Mouse (Mus musculus): ENCODE data around the gene Tekt1.

GRCm38 (mm10) chr11:72407081-72407480 is 44.8 kb upstream of the Tekt1 start:
- TF ChIP-seq POLR2A (IDR thresholded peaks at IDR 0.05; ENCODE audit: insufficient read depth, low read depth, low read length) (no peak), CTCF (IDR thresholded peaks at IDR 0.05; ENCODE audit: insufficient read depth, low read depth, low read length) (no peak)
